Mouse (Mus musculus) macrophage (primary cell): ENCODE measurements around the gene Spire2. TPM values are rescaled to one million over a fixed set of nuclear protein-coding genes. Genes with fewer than 3 reads are reported as not detected.

Source experiments
- H3K27ac ChIP-seq: fragments of 350-480 bp; formaldehyde crosslinking; 2 replicates; pipeline ENCODE4 v1.9.0; 2021
- H3K36me3 ChIP-seq: fragments of 350-480 bp; formaldehyde crosslinking; 2 replicates; pipeline ENCODE4 v1.9.0; 2021; ENCODE audit errors: inconsistent target
- H3K4me3 ChIP-seq: fragments of 350-480 bp; formaldehyde crosslinking; 2 replicates; pipeline ENCODE4 v1.9.0; 2021; ENCODE audit errors: inconsistent target
- H3K79me2 ChIP-seq: fragments of 350-480 bp; formaldehyde crosslinking; 2 replicates; pipeline ENCODE4 v1.9.0; 2021; ENCODE audit errors: inconsistent target
- WGBS: methylation state at CpG from one replicate; pipeline ENCODE4 v1.1.7; 2026; ENCODE audit warnings: inconsistent platforms; ENCODE audit not compliant: missing documents; 5-methylcytosine and 5-hydroxymethylcytosine counted together
- polyA plus RNA-seq: library from polyadenylated mRNA; stranded (reverse); fragments of 250-400 nt; gene quantifications from 3 replicates; pipeline ENCODE4 v1.2.4, GENCODE M21; 2018; ENCODE audit warnings: inconsistent platforms

Spire2 gene
- polyA plus RNA-seq, 1 experiment from 2014 or later = not detected

DNA sequence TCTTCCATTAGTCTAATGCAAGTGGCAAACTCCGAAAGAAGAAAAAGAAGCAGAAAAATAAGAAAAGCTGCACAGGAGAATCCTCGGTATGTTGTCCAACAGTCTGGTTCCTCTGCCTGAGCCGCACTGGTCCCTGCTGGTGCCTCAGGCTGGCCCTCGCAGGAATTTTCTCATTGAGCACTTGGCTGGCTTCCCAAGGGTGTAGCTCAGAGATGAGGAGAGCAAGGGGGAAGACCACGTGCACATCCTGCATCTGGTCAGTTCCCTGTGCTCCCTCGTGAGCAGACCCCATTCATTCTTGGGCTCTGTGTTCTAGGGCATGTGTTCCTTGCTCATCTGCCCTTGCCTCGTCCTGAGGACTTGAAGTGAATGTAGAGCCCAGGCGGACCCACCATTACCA, 50.0 kb downstream of the Spire2 start:
- no peak overlapping the region for H3K27ac ChIP-seq
- H3K4me3 ChIP-seq = no peak overlapping the region
- H3K36me3 ChIP-seq = peaks cover 81% of the 10 kb centered on the region
- WGBS = 98% methylated on average over 8 of the region's 8 CpGs
- peaks cover 43% of the 10 kb centered on the region for H3K79me2 ChIP-seq

DNA sequence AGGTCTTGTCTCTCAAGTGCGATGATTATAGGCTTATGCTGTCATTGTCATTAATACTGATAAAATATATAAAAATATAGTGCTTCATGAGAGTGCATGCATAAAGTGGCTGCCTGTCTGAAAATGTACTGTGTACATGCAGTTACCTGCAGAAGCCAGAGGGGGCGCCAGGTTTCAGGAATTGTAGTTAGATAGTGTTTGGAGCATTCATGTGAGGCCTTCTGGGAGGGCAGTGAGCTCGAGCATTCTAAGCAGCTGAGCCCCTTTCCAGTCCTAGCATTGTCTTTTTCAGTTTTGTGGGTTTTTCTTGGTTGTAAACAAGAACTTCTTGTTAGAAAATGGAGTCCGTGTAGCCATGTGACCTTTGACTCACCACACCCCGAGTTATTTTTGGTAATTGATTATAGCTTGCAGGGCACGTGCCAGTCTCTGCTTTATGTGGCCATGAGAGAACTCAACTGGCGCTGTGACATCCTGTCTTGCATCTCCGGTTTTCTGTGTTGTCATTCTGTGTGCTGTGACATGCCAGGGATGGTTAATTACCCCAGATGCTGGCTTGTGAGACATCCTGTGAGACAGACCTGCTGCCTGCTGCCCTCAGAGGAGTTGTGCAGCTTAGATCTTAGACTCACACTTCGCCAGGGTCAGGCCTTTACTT, 52.5 kb downstream of the Spire2 start:
- WGBS = 71% methylated on average over 9 of the region's 9 CpGs
- H3K27ac ChIP-seq = peak overlapping the region; percentile 12; the same call in 1 of the 2 replicates
- H3K4me3 ChIP-seq = no peak overlapping the region
- peaks cover 18% of the 10 kb centered on the region for H3K79me2 ChIP-seq
- peaks cover 99% of the 10 kb centered on the region for H3K36me3 ChIP-seq

DNA sequence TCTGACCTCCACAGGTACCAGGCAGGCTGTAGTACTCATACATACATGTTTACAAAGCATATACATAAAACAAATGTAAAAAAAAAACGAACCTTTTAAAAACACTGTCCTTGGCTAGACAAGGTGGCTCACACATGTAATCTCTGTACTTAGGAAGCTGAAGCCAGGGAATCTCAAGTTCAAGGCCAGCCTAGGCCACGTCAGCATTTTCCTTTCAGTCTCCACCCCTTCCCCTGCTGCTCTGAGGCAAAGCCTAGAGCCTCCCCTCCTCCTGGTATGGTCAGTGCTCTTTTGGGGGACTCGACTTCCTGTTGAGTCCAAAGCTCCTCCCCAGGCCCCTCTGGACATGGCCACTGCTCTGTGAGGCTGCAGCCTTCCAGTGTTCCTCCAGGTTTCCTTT, 54.5 kb downstream of the Spire2 start:
- Histone ChIP-seq H3K36me3 (peaks cover 99% of the 10 kb centered on the region), H3K27ac (no peak overlapping the region), H3K4me3 (no peak overlapping the region), H3K79me2 (no peaks in the 10 kb centered on the region)
- WGBS = 89% methylated on average over 3 of the region's 3 CpGs

DNA sequence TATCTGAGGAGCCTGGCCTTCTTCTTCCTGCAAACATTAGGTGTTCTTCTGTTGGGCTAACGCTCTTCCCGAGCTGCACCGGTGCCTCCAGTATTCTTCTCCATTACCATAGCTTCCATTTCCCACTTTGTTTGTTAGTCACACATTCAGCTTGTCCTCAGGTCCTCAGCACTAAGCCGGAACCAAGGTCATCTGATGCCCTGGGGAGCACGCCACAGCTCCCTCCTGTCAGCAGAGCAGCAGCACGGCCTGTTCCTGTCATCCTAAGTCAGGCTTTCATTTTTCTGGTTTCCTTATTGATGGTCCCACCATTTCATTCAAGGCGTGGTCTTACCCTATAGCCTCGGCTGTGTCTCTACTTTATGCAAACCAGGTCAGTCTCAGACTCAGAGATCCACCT, 55.3 kb downstream of the Spire2 start:
- Histone ChIP-seq H3K36me3 (peaks cover 99% of the 10 kb centered on the region), H3K27ac (no peak overlapping the region), H3K79me2 (no peaks in the 10 kb centered on the region), H3K4me3 (no peak overlapping the region)
- 93% methylated on average over 8 of the region's 8 CpGs for WGBS

DNA sequence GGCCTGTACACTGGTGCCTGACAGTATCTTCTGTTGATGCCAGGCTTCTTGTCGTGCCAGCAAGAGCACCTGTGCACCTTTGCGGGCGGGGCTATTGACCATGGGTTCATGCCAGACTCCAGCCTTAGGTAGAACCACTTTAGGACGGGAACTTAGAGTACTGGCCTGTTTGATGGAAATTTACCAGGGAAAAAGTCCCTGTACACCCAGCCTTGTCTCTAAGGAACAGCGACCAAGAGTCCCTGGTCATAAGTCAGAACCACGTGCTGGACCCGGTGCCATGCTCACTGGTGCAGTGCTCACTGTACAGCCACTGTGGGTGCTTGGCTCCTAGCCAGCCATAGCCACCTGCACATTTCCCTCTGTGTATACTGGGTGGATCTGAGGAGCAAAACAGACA, 56.5 kb downstream of the Spire2 start:
- Histone ChIP-seq H3K4me3 (no peak overlapping the region), H3K36me3 (peaks cover 99% of the 10 kb centered on the region), H3K27ac (no peak overlapping the region), H3K79me2 (no peaks in the 10 kb centered on the region)
- 94% methylated on average over 7 of the region's 7 CpGs for WGBS

DNA sequence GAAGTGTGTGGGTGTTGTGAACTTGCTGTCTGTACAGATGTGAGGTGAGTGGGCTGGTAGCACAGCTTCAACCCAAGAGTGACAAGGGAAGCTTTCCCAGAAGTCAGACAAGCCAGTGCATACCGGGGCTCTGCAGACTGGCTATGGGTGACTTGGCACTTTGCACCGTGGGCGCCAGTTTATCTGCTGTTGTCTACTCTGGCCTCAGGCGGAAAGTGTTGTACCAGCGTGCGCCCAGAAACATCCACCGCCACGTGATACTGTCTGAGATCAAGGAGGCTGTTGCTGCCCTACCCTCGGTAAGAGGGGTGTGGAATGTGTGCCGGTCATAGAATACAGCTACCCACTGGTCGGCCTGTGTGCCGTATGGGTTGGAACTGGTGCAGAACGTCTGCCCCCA, 65.8 kb downstream of the Spire2 start:
- Histone ChIP-seq H3K79me2 (no peaks in the 10 kb centered on the region), H3K36me3 (peaks cover 89% of the 10 kb centered on the region), H3K4me3 (no peak overlapping the region), H3K27ac (no peak overlapping the region)
- WGBS = 97% methylated on average over 13 of the region's 13 CpGs

DNA sequence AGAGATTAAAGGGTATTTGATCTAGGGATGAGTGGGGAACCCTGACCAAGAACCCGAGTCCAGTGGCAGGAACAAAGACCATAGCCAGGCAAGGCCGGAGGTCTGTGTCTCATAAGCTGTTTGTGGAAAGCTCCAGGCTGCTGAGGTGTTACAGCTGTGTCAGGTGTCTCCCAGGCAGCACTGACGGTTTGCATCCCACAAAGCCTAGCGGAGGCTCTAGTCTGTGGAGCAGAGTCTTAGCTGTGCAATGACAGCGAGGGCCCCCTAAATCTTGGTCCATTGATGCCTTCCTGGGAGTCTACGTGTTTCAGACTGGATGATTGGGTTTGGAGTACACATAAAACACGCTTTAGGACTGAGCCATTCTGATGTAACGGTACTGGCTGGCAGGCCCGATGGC, 69.4 kb downstream of the Spire2 start:
- 93% methylated on average over 9 of the region's 9 CpGs for WGBS

DNA sequence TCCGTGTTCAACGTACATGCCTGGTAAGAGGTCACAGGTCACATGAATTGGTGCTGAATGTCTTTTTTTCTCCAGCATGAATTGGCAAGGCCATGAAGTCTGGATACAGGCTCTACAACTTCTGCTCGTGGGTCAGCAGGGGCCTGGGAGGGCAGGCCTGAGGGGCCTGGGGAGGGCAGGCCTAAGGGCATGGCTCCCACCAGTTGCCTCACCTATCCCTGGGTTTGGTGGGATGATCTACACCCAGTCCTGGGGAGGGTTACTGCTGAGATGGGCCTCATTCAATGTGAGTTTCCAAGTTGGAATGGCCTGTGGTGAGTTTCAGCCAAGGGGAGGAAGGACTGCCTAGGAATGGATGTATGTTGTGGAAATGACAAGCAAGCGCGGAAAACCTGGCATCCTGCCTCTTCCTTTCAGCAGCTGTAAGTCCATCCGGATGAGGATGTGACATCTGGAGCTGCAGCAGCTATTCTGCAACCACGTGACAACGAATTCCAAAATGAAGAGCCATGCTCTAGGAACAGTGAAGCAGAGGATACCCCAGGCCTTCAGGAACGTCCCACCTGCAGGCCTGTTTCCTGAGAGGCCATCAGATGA, 70.3 kb downstream of the Spire2 start:
- peaks cover 43% of the 10 kb centered on the region for H3K36me3 ChIP-seq
- no peak overlapping the region for H3K27ac ChIP-seq
- 91% methylated on average over 9 of the region's 9 CpGs for WGBS
- H3K79me2 ChIP-seq = no peaks in the 10 kb centered on the region
- H3K4me3 ChIP-seq = no peak overlapping the region

More for the DNA sequence above, 69.4 kb downstream of the Spire2 start:
- H3K27ac ChIP-seq = no peak overlapping the region
- peaks cover 52% of the 10 kb centered on the region for H3K36me3 ChIP-seq
- no peaks in the 10 kb centered on the region for H3K79me2 ChIP-seq
- no peak overlapping the region for H3K4me3 ChIP-seq

DNA sequence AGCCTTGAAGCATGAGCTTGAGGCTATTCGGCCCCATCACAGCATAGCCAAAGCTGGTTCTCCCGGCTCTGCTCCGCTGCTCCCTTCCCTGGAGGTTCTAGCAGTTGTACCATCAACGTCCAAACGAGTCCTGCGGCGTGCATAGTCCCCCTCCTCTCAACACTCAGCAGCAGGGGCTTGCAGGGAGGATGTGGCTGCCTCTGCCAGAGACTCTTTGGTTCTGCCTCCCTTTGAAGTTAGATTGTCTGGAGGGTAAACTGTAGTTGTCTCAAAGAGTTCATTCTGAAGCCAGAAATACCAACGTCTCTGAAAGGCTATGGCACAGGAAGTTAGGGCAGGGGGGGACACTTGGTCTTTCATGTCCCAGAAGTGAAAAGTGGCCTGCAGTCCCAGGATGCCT, 72.0 kb downstream of the Spire2 start:
- WGBS = 61% methylated on average over 8 of the region's 8 CpGs
- H3K4me3 ChIP-seq = no peak overlapping the region
- H3K79me2 ChIP-seq = no peaks in the 10 kb centered on the region
- H3K27ac ChIP-seq = no peak overlapping the region
- H3K36me3 ChIP-seq = peaks cover 27% of the 10 kb centered on the region

DNA sequence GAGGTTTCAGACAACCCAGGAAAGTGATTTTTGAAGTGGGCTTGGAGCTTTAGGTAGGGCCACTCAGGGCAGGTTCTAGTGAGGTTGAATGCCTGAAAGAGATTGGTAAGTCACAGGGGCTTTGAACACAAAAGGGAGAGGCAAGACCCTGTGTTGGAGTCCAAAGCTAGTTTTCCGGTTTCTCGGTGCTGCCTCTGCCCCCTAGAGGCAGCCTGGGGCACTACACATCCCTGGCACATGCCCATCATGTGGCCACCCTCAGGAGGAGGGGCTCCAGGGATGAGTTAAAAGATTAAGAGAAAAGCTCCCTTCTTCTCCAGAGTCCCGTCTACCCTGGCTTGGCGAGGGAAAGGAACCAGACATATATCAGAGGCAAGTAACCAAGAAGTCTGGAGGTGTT, 74.3 kb downstream of the Spire2 start, which contains the start of gene Mc1r:
TSS of gene Mc1r (plus strand) at position 322 of the 400 bp plus-strand sequence.
- WGBS = 16% methylated on average over 4 of the region's 4 CpGs
- Histone ChIP-seq H3K27ac (no peak within 1 kb of the TSS), H3K4me3 (no peak within 1 kb of the TSS)

DNA sequence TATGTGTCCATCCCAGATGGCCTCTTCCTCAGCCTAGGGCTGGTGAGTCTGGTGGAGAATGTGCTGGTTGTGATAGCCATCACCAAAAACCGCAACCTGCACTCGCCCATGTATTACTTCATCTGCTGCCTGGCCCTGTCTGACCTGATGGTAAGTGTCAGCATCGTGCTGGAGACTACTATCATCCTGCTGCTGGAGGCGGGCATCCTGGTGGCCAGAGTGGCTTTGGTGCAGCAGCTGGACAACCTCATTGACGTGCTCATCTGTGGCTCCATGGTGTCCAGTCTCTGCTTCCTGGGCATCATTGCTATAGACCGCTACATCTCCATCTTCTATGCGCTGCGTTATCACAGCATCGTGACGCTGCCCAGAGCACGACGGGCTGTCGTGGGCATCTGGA, 75.1 kb downstream of the Spire2 start:
- WGBS = 88% methylated on average over 13 of the region's 13 CpGs
- Histone ChIP-seq H3K79me2 (no peaks in the 10 kb centered on the region), H3K36me3 (peaks cover 2% of the 10 kb centered on the region; the same call in 1 of the 2 replicates), H3K27ac (no peak overlapping the region), H3K4me3 (no peak overlapping the region)

More for the DNA sequence above, 74.3 kb downstream of the Spire2 start, which contains the start of gene Mc1r:
- H3K36me3 ChIP-seq = peaks cover 5% of the 10 kb centered on the region
- H3K79me2 ChIP-seq = no peaks in the 10 kb centered on the region

DNA sequence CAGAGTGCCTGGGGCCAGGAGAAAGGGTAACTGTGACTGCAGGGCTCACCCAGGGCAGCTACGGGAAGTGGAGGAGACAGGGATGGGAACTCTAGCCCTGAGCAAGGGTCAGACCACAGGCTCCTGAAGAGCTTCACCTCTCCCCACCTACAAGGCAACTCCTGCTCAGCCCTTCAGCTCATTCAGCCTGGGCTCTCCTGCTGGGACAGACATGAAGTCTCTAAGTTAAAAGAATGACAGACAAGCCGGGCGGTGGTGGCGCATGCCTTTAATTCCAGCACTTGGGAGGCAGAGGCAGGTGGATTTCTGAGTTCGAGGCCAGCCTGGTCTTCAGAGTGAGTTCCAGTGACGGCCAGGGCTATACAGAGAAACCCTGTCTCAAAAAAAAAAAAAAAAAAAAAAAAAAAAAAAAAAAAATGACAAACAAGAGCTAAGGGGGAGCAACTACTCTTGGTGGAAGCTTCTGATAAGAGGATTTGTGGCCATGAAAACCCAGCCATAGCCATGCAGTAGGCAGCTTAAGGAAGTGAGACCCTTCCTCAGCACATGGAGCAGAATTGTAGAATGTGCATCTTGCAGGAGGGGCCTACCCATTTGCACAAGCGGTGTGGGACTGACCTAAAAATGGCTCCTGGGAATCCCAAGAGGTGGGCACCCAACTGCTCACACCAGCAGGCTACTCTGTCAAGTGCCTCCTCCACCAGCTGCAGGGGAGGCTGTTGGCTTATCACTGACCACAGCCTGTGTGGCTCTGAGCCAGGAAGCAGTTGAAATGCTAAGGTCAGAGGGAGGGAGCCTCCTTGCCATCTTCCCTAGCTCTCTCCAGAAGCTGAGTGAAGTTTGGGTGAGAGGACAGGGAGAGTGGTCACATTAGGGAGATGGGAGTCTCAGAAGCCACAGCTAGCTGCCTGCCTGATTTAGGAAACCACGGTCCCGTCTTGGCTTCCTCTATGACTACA, 76.4 kb downstream of the Spire2 start:
- H3K79me2 ChIP-seq = no peaks in the 10 kb centered on the region
- WGBS = 38% methylated on average over 7 of the region's 9 CpGs
- no peaks in the 10 kb centered on the region for H3K36me3 ChIP-seq
- no peak overlapping the region for H3K4me3 ChIP-seq
- no peak overlapping the region for H3K27ac ChIP-seq

DNA sequence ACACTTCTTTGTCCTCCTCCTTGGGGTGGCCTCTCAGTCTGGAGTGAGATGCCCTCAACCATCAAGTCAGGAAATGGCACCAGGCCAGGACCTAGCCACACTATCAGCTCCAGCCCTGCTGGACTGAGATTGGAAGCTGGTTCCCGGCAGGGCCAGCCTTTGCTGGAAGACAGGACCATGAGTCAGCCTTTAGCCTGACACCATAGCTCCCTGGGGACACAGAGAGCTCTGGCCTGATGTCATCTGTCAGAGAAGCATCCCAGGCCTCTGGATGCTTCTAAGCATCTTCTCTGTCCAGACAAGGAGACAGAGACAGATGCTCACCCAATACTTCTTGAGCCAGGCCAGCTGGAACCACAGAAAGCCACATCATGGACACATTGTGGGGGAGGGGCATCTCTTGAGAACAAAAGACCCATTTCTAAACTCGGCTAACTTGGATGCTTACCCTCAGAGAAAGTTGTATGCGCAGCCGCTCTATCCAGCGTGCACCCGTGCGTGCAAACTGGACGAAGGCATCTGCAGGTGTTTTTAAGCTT, 77.6 kb downstream of the Spire2 start:
- H3K79me2 ChIP-seq = no peaks in the 10 kb centered on the region
- WGBS = 72% methylated on average over 8 of the region's 8 CpGs
- H3K4me3 ChIP-seq = no peak overlapping the region
- no peaks in the 10 kb centered on the region for H3K36me3 ChIP-seq
- H3K27ac ChIP-seq = no peak overlapping the region

DNA sequence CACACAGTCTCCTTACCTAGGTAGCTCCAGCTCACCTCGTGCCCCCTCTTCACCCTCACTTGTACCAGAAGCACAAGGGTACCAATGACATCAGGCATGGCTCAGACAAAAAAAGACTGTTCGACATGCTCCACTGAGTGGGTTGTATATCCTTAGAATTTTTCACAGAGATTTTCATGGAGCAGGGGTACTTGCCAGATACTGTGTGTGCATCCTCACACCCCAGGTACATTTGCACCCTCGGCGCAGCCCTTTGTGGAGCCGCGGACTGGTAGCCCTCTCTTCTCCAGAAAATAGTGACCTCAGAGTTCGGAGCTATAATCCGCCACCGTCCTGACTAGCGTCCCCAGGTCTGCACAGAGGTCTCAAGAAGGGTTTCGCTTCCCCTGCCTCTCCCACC, 78.3 kb downstream of the Spire2 start:
- Histone ChIP-seq H3K36me3 (no peaks in the 10 kb centered on the region), H3K4me3 (no peak overlapping the region), H3K79me2 (no peaks in the 10 kb centered on the region), H3K27ac (no peak overlapping the region)
- WGBS = 19% methylated on average over 11 of the region's 11 CpGs
